Mouse (Mus musculus): ENCODE results near the gene Trem2. TPM values are rescaled to one million over a fixed set of nuclear protein-coding genes. Genes with fewer than 3 reads are reported as not detected.
"Not testable (repeated sequence)": the region's sequence is repeated elsewhere in the genome, so short reads cannot be mapped to it uniquely, and the experiment has no call there.

The Trem2 gene
- total RNA-seq, 4 experiments from 2014 or later: 1.2 to 3.0 (median 1.7) TPM

DNA sequence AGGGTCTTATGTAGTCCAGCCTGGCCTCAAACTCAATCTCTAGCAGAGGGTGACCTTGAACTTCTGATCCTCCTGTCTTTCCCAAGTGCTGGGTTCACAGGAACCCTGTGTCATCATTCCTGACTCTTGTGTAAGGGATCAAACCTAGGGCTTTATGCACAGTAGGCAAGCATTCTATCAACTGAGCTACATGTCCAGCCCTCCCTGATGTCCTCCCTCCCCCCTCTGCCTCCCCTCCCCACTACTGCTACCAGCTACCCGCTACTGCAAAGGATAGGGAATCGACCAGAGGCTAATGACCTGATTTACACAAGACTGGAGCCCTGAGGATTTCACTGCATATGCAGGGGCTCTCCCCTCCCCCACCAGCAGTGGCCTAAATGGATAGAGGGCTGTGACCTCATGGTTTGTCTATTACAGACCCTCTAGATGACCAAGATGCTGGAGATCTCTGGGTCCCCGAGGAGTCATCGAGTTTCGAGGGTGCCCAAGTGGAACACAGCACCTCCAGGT lies 4.5 kb downstream of the Trem2 start:
- DNase-seq (ENCODE audit: low spot score): no peak

DNA sequence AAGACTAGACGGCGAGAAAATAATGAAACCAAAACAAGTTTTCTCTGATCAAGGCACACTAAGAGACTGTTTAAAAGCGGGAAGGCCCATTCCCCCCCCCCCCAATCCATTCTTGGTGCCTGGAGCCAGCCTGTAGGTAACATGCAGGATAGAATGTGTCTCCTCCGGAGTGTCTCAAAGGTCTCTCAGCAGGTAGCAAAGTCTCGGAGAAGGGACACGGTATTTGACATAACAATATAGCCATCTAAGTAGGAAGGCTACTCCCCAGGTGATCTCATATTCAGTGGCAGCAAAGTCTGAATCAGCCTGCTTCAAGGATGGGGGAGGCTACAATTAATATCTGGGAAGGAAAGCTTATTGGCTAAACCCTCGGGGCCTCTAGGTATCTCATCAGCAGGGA lies 6.8 kb downstream of the Trem2 start:
- not testable (repeated sequence) for DNase-seq (ENCODE audit: low spot score)

DNA sequence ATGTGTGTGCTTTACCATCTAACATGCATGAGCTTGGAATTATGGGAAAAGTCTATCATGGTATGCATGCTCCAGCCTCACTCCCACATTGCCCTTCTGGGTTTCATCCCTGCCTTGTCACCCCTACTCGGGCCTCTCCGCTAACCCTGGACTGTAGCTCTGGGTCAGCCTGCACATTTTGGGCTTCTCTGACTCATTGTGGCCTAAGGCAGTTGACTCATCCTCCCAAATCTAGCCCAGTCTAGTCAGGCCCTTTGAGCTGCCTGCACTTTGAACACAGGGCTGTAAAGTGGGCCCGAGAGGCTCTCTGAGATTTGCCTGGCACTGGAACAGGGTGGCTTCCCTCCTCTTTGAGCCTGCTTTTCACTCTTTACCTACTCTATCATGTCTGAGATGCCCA lies 9.6 kb downstream of the Trem2 start:
- DNase-seq (ENCODE audit: low spot score): no peak

DNA sequence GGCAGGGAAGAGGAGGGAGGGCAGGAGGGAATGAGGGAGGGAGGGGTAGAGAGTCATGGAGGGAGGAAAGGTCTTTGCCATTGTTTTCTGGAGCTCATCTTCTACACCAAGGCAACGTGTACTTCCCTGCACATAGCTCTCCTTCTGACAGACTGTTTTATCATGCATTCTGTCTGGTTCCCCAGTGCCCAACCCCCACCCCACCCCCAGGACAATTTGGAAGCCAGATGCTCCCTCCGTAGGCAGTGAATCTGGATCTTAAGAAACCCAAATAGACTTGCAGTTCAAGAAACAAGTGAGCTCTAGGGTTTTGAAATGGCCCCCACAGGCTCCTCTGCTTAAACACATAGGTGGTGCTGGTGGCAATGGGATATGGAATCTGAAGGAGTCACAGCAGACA lies 11.7 kb downstream of the Trem2 start:
- DNase-seq (ENCODE audit: low spot score): no peak

DNA sequence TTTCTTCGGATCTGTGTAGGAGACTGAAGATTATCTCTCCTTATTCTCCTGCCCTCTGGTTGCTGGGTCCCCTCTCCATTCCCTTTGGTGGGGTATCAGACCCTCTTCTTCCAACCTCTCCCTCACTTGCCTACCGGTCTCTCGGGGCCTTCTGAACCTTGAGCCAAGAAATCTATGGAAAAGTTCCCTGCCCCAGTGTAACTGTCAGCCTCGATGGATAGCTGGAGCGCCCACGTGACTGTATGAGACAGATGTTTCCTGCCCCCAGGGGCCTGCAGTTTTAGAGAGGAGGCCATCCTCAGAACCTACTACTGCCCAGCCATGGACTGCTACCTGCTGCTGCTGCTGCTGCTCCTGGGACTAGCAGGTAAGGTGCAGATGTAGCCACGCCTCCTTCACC lies 13.4 kb downstream of the Trem2 start, which contains the start of gene Treml1:
TSS of gene Treml1 (plus strand) at position 301 of the 400 bp plus-strand sequence.
- DNase-seq (ENCODE audit: low spot score): no peak

DNA sequence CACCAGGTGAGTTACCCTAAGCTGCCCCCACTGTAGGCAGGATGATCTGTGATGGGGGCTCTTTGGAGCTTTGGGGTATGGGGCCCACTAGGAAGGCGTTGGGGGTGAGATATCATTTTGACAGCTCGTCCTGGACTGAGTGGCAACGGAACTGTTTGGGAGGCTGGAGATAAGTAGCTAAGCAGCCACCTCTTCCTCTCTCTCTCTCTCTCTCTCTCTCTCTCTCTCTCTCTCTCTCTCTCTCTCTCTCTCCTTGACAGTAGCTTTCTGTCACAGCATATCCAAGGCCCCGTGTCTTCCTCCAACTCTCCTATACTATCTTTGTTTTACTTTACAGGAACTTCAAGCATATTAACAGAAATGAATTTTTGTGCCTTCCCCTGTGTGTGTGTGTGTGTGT lies 14.3 kb downstream of the Trem2 start:
- no peak for DNase-seq (ENCODE audit: low spot score)

DNA sequence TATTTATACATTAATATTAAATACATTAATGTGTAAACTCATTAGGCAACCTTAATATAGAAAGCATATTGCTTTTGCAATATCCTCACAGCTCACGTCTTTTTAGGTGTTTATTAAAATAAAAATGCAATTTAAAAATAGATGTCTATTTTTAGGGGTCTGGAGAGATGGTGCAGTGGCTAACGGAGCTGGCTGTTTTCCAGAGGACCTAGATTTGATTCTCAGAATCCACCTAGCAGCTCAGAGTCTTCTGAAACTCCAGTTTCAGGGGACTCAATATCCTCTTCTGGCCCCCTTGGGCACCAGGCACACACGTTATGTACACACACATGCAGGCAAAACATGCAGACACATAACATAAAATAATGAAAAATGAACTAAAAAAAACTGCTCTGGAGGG lies 16.1 kb downstream of the Trem2 start:
- no peak for DNase-seq (ENCODE audit: low spot score)

DNA sequence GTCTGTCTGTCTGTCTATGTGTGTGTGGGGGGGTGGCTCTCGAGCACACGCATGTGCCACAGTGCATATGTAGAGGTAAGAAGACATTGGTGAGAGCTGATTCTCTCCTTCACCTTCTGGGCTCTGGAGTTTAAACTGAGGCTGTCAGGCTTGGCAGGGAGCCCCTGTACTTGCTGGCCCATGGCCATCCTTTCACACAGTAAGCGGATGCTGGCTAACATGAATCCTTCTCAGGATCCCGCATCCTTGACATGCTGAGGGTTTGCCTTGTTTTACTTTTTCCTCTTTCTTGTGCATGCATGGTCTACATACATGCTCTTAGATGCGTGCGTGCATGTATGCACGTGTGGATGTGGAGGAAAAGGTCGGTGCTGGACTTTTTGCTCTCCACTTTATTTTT lies 16.8 kb downstream of the Trem2 start:
- peak; percentile 21 for DNase-seq (ENCODE audit: low spot score)

DNA sequence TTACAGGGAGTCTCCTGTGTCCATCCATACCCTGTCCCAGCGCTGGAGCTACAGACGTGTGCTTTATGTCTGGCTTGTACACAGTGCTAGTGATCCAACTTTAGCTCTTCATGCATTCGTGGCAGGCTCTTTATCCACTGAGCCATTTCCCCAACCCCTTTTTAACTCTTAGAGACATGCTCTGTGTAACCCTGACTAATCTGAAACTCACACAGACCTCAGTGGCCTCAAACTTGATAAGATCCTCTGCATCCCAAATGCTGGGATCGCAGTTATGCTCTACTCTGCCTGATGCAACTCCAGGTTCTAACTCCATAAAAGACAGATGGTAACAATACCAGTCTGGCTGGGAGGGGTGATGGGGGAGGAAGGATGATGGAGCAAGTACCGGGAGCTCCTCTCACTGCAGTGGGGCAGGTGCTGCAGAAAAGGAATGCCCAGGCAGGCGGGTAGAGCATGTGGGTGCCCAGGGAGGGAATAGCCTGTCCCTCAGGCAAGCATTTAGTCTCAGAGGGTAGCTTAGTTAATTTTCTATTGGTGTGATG lies 17.3 kb downstream of the Trem2 start:
- no peak for DNase-seq (ENCODE audit: low spot score)

DNA sequence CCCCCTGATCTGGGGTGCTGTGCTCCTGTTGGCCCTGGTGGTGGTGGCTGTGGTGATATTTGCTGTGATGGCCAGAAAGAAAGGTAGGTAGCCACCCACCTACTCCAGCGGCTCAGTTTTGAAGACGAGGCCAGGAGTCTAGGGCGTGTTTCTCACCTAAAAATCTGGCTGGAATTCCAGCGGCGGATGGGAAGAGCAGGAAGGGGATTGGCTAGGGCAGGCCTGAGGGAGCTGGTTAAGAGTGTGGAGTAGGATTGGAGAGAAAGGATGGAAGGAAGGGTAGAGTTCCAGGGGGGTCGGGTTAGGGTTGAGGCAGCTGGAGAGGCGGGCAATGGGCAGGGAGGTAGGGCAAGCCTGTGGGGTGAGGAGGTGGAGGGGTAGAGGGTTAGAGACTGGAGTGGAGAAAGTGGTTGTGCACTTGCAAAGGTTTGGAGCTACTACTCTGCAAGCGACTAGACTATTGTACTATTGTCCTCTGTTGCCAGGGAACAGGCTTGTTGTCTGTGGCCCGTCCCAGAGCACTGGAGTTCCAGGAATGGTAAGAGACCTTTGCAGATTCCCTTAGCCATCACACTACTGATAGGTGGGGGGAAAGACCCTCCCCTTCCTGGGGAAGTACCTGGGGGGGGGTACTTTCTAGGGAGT lies 19.4 kb downstream of the Trem2 start:
- DNase-seq (ENCODE audit: low spot score): no peak

DNA sequence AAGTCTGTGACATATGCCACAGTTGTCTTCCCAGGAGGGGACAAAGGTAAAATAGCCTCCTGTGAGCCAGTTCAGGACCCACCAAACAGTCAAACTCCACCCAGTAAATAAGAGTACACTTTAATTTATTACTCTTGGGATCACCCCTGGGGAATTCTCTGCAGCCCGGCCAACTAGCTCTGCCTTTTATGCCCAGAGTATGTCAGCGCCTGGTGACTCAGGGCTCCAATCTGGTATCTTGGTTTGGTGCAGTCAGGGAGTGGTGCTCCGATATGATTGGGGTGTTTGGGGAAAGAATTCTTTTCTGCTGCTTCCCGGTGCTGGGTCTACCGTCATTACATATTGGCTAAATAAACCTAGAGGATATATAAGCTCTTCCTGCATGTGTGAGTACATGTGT lies 20.6 kb downstream of the Trem2 start:
- no peak for DNase-seq (ENCODE audit: low spot score)

DNA sequence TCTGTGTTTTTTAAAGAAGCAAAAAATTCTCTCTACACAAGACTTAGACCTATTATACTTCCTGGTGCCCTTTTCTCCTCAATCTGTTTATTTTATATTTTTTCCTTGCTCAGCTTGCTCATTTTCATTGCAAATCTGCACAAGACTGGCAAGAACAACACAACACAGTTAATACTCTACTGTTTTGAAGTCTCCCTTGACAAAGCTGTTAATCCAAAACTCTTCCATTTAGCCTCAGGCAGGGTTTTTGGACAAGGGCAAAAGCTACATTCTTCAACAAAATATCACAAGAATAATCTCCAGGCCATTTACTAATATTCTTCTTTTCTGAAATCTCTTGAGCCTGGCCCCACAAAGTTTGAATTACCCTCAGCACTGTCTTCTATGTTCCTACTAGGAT lies 25.4 kb downstream of the Trem2 start:
- DNase-seq (ENCODE audit: low spot score): no peak

DNA sequence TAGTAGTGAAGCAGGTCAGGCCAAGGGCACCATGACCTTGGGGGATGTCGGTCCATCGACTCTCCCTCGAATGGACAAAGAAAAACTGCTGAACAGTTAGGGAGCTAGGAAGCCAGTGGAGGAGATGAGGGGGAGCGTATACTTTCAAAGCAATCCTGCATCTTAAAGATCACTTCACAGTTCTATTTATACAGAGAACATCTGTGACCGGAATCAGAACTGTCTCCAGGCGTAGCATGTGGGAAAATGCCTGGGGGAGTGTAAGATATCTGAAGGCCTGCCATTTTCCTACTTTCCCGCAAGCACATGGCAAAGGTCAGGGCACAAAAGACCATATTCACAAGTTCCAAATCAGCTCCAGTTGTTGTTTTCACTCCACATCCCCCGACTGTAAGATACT lies 26.8 kb downstream of the Trem2 start:
- DNase-seq (ENCODE audit: low spot score): no peak

DNA sequence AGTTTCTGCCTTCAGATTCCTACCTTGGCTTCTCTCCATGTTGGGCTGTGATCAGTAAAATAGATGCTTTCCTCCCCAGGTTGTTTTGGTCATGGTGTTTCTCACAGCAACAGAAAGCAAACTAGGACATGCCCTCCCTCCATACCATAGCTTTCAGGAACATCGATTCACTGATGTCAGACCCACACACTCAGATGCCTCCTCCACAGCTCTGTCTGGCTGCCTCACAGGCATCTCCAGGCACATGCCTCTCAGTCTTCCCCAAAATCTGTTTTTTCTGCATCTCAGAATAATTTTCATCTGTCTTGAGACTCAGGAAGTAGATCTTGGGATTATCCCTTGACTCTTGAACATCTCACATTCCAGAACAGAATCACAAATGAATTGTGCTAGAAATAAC lies 29.9 kb downstream of the Trem2 start:
- no peak for DNase-seq (ENCODE audit: low spot score)

DNA sequence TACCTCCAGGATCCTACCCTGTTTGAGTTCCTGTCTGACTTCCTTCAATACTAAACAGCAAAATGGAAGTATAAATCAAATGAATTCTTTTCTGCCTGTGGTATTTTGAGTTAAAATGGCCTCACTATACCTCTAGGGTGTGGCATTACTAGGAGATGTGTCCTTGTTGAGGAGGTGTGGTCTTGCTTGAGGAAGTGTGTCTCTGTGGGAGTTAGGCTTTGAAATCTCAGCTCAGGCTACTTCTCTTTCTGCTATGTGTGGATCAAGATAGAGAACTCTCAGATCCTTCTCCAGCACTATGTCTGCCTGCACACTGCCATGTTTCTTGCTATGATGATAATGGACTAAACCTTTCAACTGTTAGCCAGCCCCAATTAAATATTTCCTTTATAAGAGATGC lies 32.8 kb downstream of the Trem2 start:
- DNase-seq (ENCODE audit: low spot score): no peak

DNA sequence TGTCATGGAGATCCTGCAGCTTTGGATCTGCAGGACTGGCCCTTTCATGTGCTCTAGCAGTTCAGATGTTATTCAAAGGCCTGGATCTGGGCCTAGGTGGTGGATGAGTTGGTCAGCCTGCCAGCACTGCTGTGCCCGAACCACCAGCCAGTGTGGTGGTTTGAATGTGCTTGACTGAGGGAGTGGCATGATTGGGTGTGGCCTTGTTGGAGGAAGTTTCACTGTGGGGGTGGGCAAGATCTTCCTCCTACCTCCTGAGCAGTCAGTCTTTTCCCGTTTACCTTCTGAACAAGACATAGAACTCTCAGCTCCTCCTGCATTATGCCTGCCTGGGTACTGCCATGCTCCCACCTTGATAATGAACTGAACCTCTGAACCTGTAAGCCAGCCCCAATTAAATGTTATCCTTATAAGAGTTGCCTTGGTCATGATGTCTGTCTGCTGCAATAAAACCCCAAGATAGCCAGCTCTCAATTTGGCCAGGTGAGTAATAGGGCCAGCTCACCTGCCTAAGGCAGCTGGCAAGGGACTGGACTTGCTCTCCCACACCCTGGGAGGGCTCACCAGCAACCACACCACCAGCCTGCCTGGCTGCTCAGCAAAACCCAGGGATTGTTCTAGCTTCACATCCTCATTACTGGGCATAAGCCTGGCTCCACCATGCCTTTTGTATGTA lies 39.7 kb downstream of the Trem2 start:
- no peak for DNase-seq (ENCODE audit: low spot score)

DNA sequence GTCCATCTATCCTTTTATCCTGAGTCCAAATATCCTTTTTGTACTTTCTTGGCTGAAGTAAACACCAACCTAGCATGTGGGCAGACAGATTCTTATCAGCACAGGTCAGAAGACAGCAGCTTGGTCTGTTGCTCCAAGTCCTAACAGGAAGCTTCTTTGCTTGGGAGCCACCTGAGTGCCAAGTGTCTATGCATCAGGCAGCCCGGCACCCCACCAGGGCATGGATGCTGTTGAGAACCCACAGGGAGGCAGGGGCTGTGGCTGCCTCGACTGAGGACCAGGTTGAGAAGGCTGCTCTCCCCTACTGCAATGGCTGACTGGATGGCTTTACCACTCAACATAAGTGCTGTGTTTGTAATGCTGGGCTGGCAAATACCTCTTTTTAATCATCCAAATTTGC lies 42.5 kb downstream of the Trem2 start:
- DNase-seq (ENCODE audit: low spot score): no peak

DNA sequence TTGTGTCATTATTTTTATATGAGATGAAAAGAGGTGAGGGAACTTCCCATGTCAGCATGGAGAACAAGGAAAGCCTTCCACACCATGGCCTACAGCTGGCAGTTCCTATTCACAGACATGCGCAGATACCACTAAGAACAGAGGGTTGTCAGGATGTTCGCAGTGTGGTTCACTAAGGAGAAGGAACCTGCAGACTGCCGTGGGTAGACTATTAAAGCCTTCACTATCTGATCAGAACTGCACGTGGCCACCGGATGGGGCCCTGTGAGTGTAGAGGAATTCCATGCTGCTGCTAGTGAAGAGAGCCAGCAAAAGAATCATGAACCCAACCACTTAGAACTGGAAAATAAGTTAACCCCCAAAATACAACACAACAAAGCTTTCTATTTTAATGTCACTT lies 43.2 kb downstream of the Trem2 start:
- no peak for DNase-seq (ENCODE audit: low spot score)

DNA sequence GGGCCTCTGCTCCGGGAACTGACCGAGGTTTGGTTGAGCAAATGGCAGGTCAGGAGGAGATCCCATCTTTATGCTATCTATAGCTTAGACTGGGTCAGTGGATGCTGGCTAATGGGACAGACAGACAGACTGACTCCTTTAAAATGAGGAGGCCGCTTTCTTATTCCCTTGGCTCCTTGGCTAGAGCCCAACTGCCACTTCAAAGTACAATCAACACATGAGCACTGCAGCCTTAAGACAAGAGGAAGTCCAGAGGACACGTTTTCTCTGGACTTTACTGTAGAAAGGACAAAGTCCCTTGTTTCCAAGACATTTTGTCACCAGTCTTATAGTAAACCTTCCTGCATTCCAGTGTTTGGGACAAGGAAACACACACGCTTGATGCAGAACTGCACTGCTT lies 45.2 kb downstream of the Trem2 start:
- no peak for DNase-seq (ENCODE audit: low spot score)

DNA sequence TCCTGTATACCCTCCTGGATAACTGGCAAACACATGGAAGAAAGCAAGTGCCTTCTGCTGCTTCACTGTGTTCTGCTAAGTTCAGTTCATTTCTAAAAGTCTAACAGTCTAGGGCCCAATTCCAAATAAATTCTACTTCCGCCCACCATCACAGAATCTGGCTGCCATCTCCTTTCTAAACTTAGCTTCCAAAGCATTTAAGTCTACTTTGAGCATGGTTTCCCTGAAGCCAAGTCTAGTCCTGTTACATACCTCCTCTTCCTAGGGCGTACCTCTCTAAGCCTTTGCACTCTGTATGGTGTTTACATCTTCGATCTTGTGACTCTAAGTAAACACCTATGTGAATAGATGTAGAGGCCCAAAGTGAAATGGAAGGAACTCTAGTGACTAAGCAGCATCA lies 46.4 kb downstream of the Trem2 start:
- DNase-seq (ENCODE audit: low spot score): no peak

DNA sequence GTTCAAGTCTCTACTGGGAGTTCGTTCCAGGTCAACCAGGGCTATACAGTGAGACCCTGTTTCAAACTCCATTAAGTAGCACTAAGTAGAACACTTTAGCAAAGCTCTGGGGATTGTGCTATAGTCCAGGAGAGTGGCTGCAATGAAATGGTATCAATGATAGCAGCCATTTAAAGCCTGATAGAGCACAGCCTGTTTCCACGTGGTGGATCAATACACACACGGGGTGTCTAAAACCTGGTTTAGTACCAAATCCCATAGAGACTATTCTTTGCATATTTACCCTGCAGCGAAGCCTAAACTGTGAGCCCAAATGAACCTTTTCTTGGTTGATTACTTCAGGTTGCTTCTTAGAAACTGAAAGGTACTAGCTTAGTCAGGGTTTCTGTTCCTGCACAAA lies 55.5 kb downstream of the Trem2 start:
- no peak for DNase-seq (ENCODE audit: low spot score)

DNA sequence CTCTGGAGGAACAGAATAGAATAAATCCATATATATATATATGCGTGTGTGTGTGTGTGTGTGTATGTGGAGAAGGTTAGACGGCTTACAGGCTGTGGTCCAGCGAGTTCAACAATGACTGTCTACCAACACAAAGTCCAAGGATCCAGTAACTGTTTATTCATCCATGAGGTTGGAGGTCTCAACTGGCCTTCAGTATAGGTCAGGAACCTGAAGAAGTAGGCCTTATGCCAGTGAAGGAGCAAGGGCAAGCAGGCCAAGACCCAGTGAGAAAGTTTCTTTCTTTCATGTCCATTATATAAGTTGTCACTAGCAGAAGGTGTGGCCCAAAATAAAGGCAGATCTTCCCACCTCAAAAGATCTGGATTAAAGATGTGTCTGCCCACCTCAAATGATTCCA lies 56.5 kb downstream of the Trem2 start:
- no peak for DNase-seq (ENCODE audit: low spot score)
